Mouse (Mus musculus): Measurements from ENCODE around the gene Adra1b.

Gene Adra1b

GRCm38 (mm10) chr11:43728737-43729301, 172.2 kb downstream of the Adra1b start:
- no peak for DNase-seq (ENCODE audit: low spot score)

GRCm38 (mm10) chr11:43727796-43728195, 173.2 kb downstream of the Adra1b start:
- no peak for DNase-seq (ENCODE audit: low spot score)

All from c-Kit-positive CD71-positive TER-119-positive erythroid progenitor cells, embryonic 14.5 days (primary cell).